29 mouse cellular contexts compared by ENCODE assay signal in the genomic region with DNA sequence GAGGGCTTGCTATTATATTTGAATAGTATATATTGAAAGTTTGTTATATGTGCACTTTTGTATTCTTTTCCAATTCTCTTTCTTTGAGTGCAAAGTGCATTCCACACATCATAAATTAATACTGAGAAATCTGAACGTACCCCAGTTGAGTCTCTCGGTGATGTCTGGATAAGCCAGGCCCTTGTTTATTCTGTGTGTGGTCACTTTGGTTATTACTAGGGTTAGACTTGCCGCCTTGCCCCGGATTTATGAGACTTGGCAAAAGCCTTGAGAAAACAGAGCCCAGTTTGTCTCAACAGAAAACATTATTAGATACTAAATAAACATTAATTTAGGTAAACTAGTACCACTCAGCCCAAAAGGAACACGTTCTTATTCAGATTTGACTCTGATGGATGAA. TPM values are rescaled to one million over a fixed set of nuclear protein-coding genes. Genes with fewer than 3 reads are reported as not detected.
"Had no signal": no experiment of that assay in that cellular context is flagged by ENCODE, and none has a peak within 500 bp of the region (broad histone marks: within the 10 kb centered on the region; RNA-seq: fewer than 3 reads in every experiment).

No protein-coding gene starts in this region.

- H3K4me2 ChIP-seq: embryonic facial prominence, embryonic 12.5 days; embryonic facial prominence, embryonic 13.5 days; embryonic facial prominence, embryonic 15.5 days; forebrain, embryonic 12.5 days; forebrain, embryonic 13.5 days; forebrain, embryonic 15.5 days had no signal

- DNase-seq: cerebellum, adult 18-20 months; cerebellum, adult 2 months; cerebellum, adult 8-10 months; cerebellum, adult 9-10 months; cerebellum, adult 9-11 months; cerebellum, postnatal 10 days; cerebellum, postnatal 14 days; cerebellum, postnatal 25 days; cerebellum, postnatal 36 days; embryo, embryonic 11 days; forebrain, postnatal 0 days; gastrocnemius, adult 2 months; gastrocnemius, postnatal 10 days; gastrocnemius, postnatal 14 days; gastrocnemius, postnatal 25 days; gastrocnemius, postnatal 36 days; heart, adult 11 months; heart, adult 18-20 months had no signal

- H3K9ac ChIP-seq: embryonic facial prominence, embryonic 12.5 days; embryonic facial prominence, embryonic 13.5 days; embryonic facial prominence, embryonic 15.5 days; forebrain, embryonic 12.5 days; forebrain, embryonic 13.5 days; forebrain, embryonic 15.5 days; forebrain, postnatal 0 days had no signal

- H3K36me3 ChIP-seq: embryonic facial prominence, embryonic 10.5 days; embryonic facial prominence, embryonic 12.5 days; embryonic facial prominence, embryonic 13.5 days; embryonic facial prominence, embryonic 15.5 days; forebrain, embryonic 10.5 days; forebrain, embryonic 12.5 days; forebrain, embryonic 15.5 days had no signal

- H3K4me1 ChIP-seq: embryonic facial prominence, embryonic 10.5 days; embryonic facial prominence, embryonic 12.5 days; embryonic facial prominence, embryonic 13.5 days; embryonic facial prominence, embryonic 15.5 days; forebrain, embryonic 10.5 days; forebrain, embryonic 12.5 days; forebrain, embryonic 13.5 days; forebrain, embryonic 15.5 days had no signal

- H3K27me3 ChIP-seq: embryonic facial prominence, embryonic 12.5 days; embryonic facial prominence, embryonic 13.5 days; embryonic facial prominence, embryonic 15.5 days; forebrain, embryonic 12.5 days; forebrain, embryonic 13.5 days; forebrain, embryonic 15.5 days had no signal

- H3K4me3 ChIP-seq: embryonic facial prominence, embryonic 10.5 days; embryonic facial prominence, embryonic 12.5 days; embryonic facial prominence, embryonic 13.5 days; embryonic facial prominence, embryonic 15.5 days; erythroblast, embryonic 14.5 days; forebrain, embryonic 10.5 days; forebrain, embryonic 12.5 days; forebrain, embryonic 13.5 days; forebrain, embryonic 15.5 days; gastrocnemius, adult 2 months had no signal

- H3K9me3 ChIP-seq: embryonic facial prominence, embryonic 10.5 days; embryonic facial prominence, embryonic 12.5 days; embryonic facial prominence, embryonic 13.5 days; embryonic facial prominence, embryonic 15.5 days; forebrain, embryonic 10.5 days; forebrain, embryonic 12.5 days; forebrain, embryonic 13.5 days; forebrain, embryonic 15.5 days had no signal

- ATAC-seq: forebrain, embryonic 13.5 days; forebrain, embryonic 14.5 days; forebrain, embryonic 15.5 days; forebrain, embryonic 16.5 days; forebrain, postnatal 0 days had no signal

- H3K27ac ChIP-seq: embryonic facial prominence, embryonic 10.5 days; embryonic facial prominence, embryonic 12.5 days; embryonic facial prominence, embryonic 13.5 days; embryonic facial prominence, embryonic 15.5 days; forebrain, embryonic 10.5 days; forebrain, embryonic 12.5 days; forebrain, embryonic 13.5 days; forebrain, embryonic 15.5 days; gastrocnemius, adult 2 months had no signal

RNA-seq across cellular contexts. Expression of a gene that starts 40.1 kb away (rescaled TPM):
- polyA plus RNA-seq: erythroblast, embryonic 14.5 days had no signal
